Mouse (Mus musculus) frontal cortex, postnatal 14 days (tissue): ENCODE data around the gene Dclk1.

Experiments
- DNase-seq, 2 experiments: peaks; one replicate each; pipeline ENCODE4 v3.0.0; 2022; ENCODE audit warnings: low spot score in 2 of 2

Dclk1 gene

DNA sequence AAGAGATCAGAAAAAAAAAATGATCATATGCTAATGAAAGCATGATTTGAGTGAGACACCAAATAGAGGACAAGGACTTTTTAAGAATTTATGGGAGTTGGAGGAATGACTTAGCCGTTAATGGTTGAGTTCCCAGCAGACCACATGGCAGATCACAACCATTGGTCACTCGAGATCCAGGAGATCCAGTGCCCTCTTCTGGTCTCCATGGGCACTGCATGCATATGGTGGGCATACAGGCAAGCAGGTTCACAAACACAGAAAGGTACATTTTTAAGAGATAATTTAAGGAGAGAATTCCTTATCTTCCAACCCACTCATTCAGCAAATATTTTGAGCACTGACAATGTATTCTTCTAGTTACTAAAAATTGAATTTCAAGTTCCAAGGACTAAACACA, 207.0 kb downstream of the Dclk1 start:
- no peak for DNase-seq

- DNase-seq: no peak
Observed at GRCm38 (mm10) chr3:55451035-55451434, 208.9 kb downstream of the Dclk1 start.

DNA sequence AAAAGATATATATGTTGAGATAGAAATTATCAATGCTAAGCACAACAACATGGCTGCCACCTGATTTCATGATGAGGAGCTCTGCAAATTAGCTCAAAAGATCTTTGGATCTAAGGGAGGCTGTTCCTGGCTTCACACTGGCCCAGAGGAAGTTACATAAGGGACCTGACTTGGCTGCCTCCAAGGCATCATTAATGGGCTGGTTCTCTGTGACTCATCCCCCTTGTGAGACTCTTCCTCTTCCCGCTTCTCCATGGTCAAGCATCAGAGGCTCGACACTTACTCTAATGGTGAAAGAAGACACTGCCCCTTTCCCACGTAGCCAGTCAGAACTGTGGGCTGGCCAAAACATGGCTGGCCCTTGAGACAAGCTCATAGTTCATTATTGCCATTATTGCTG, 209.7 kb downstream of the Dclk1 start:
- DNase-seq: no peak

DNA sequence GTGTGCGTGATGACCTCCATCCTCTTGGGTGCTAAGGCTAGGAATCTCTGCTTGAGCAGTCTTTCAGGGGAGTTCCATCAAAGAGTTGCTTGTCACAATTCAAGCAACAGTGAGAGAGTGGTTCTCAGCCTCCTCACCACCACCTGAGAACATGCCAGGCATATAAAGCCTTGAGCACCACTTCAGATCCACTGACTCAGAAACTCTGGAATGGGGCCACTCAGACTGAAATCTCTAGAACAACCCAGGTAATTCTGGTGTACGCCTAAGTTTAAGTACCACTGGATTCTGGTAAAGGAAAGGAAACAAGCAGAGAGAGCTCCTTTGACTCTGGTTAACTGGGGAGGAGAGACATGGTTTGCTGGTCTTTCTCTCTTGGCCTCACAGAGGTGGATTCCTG, 210.3 kb downstream of the Dclk1 start:
- DNase-seq: no peak

DNA sequence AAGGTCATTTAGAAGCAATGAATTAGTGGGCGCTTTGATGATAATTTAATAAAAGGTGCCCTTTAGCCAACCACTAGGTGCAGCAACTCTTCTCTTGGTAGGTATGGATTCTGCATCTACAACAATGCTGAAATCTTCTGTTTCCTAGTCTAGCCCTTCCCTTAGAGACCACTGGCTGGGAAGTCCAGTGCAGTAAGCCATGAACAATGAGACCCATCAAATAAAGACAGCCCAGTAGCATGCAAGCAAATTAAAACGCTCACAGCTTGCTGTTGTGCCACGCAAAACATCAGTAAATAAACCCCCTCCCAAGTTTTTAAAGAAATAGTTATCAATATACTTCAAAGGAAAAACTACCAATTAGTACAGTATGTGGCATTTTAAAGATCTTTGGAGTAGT, 218.9 kb downstream of the Dclk1 start:
- no peak for DNase-seq

DNA sequence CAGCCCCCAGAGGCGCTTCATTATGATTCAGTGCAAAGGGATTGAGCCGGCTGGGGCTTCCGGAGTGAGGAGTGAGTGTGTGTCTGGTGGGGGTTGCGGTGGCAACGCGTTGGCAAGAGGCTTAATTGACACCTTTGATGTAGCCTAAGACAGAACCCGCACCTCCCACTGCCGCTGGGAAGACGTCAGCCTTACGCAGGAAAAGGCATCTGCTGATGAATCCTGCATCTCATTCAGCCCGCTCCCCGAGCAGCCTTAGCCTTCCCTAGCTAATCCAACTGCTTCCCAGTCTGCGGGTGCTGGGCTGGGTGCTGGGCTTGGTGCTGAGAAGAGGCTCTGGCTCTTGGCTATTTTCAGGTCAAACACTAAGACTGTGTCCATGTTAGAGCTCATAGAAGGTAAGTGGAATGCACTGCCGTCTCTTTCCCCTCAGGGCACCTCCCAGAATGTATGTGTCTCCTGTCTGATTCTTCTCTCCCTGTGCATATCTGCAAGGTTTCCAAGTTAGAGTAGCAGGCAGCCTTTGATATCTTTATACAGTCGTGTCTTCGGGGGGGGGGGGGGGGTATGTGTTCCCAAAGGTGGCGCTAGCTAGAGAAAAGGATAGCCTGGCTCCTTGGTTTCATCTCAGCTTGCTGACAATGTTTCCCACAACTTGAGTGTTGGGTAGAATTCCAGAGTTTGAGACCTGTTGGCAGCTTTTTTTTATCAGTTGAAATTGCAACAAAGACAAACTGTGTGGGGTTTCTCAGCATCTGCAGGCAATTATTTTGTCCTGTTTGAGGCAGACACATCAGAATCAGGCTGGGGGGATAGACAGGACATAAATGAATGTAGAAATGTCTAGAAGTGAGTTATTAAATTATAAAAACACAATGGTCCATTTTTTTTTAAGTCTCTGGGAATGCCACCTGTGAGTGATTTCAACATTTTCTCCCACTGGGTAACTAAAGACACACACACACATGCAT, 219.8 kb downstream of the Dclk1 start:
- peak; percentile 85 to 92 for DNase-seq

DNA sequence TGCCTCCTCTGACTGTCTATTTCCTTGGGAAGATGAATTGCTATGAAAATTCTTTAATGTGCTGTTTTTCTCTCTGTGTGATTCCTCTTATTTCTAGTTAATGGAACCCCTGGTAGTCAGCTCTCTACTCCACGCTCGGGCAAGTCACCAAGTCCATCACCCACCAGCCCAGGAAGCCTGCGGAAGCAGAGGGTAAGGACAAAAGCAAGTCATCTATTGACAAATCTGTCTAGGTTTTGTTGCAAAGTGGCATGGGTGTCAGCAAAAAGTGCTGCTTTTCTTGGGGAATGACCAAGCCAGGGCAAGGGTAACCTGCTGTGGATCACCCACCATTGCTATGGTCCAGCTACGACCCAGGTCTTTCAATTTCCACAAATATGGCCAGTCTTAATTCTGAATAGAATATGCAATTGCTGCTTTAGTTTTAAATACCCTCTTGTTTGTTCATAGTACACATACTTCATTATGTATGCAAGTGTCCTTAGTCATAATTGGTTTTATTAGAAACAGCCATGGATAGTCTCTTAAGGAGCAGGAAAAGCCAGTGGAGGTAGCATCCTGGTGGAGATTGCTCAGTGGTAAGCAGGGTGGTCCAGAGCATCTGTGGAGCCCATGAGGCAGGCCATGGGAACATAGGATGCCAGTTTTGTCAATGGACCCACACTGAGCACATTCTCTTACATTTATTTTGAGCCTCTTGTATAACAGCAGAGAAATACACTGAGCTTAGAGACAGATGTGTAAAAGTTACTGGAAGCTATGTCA, 220.9 kb downstream of the Dclk1 start:
- DNase-seq: no peak

GRCm38 (mm10) chr3:55464226-55464625, 222.1 kb downstream of the Dclk1 start:
- DNase-seq: peak in 1 of 2 experiments; percentile 2

GRCm38 (mm10) chr3:55465785-55466184, 223.6 kb downstream of the Dclk1 start:
- peak in 1 of 2 experiments; percentile 25 for DNase-seq

GRCm38 (mm10) chr3:55466348-55466747, 224.2 kb downstream of the Dclk1 start:
- DNase-seq: peak in 1 of 2 experiments; percentile 36

GRCm38 (mm10) chr3:55472110-55472509, 229.9 kb downstream of the Dclk1 start, which contains the start of gene Gm21954:
TSS of gene Gm21954 (minus strand) at chr3:55472210.
- DNase-seq: no peak

- DNase-seq: no peak
Observed at GRCm38 (mm10) chr3:55473146-55473545, 231.0 kb downstream of the Dclk1 start.

DNA sequence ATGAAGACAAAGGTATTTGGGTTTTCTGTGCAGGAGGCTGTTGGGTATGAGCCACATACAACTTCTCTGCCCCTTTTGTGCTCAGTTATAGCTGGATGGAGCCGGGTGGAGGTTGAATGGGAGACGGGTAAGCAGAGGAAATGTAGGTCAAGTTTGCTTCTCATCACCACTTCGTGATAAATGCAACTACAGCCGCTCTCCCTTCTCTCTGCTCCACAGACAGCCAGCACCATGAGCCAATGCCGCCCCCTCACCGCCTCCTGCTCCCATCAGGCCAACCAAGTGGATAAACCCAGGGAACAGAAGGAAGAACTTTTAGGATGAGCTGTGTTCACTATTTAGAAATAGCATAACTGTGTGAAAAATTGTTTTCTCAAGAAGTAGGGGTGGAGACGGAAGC, 234.5 kb downstream of the Dclk1 start:
- DNase-seq: peak; percentile 48 to 57

DNA sequence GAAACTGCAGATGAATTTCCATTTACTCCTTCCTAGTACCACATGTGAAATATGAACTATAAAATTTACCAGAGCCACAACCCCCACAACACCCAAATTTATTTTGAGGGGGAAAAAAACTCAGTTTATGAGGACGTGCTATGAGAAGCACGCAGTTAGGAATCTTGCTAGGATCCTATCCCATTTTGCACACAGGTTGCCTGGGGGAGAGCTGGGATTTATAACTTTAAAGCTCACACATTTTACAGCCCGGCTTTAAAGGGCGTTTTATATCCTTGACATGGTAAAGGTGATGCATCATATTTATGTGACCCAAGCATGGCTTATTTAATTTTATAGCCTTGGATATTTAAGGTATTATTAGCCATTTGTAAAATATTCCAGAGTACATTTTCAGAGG, 237.1 kb downstream of the Dclk1 start:
- no peak for DNase-seq

DNA sequence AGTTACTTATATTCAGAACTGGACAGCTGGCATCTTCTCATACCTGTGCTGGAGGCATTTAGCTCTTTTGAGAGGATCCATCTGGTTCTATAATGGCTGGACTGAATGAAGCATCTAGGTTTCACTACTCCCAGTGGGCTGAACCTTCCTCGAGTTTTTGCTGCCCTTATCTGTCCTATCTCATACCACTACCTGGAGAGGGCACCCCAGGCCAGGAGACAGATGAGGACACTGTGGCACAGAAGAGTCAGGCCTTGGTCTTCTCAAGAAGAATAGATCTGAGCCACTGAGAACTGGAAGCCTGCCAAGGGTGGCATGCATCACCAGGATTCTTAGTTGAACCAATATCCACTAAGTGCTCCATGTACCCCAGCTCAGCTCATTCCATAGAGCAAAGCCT, 239.0 kb downstream of the Dclk1 start:
- no peak for DNase-seq

- DNase-seq: no peak
Observed at GRCm38 (mm10) chr3:55483328-55483727, 241.2 kb downstream of the Dclk1 start.

GRCm38 (mm10) chr3:55489231-55489990, 247.2 kb downstream of the Dclk1 start:
- no peak for DNase-seq

- no peak for DNase-seq
Observed at GRCm38 (mm10) chr3:55492021-55492420, 249.9 kb downstream of the Dclk1 start.

- DNase-seq: no peak
Observed at GRCm38 (mm10) chr3:55494348-55494747, 252.2 kb downstream of the Dclk1 start.

DNA sequence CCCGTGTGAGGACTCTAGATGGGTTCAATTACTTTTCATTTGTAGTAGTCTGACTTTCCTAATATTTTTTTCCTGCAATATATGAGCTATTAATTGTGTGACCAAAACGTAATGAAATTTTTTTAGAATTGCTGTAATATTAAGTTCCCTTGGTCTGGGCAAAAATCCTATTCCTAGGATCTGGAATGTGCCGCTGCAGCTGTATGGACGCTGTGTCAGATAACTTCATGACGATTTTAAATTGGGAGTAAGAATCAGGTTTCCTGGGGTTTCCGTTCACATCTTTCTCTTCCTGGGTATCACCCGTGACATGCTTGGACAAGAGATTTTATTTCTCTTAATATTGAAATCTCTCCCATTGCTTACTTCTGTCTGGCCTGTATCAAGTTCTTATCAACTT, 253.1 kb downstream of the Dclk1 start:
- DNase-seq: no peak

DNA sequence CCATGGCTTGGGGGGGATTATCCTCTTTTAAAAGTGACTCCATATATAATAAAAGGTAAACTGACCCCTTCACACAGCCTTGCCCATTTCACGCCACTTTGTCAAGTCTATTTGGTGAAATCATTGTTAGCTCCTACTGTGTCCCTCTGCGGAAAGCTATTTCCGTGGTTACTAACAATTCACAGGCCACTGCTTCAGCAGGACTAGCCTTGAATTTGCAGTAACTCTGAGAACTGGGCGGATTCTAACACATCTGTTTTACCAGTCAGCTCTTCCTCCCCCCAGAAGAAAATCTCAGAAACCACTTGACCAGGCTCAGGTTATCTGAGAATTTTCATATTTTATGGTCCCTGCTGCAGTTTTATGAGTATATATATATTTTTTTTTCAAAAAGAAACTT, 253.7 kb downstream of the Dclk1 start:
- no peak for DNase-seq

DNA sequence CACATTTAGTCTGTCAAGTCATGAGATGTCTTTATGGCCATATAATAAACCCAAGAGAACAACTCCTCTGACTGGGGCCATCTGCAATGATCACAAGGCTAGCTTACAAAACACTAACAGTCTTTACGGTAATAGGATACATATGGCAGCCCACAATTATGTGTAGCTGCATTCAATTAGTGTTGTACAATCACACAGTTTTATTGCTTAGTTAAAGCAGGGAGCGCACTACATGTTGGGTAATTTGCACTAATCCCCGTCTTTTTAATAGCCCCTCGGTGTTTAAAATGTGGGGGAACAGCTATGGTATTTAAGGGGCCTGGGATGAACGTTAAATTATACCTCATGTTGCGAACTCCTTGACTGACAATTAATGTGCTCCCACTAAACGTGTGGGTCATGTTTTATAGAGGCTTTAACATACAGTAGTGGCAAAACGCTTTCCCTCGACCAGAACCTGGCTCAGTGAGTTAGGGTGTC, 254.3 kb downstream of the Dclk1 start:
- no peak for DNase-seq
